Mouse (Mus musculus) lung, postnatal 4 days (tissue): ENCODE measurements around the gene Gm2174.
A peak's percentile ranks its signal among the peaks of the same experiment; 100 is the strongest.

Experiments used
- DNase-seq, 2 experiments: peaks; one replicate each; pipeline ENCODE4 v3.0.0; 2021

The Gm2174 gene

DNA sequence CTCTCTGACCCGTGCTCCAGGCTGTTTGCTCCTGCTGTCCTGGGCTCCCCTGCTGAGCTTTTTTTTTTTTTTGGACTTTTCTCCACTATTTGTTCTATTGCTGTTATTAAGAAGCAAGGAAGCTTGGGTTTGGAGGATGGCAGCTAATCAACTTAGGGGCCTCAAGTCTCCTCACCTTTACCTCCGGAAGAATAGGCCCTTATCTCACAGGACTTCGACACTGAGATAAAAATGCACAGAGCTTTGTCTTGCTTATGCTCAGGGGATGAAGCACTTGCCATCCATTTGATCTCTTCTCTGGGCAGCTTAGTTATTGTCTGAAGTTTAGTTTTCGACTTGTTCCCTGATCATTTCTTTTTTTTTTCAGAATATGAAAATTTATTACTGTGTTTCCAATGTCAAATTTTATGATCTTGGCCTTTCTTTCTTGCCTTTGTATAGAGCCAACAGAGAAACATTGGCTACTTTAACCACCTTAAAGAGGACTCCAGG lies at the start of gene Gm2174:
Gene Gm2174, plus strand, starts transcription at position 442 of the 492 bp plus-strand sequence.
- no peak for DNase-seq

DNA sequence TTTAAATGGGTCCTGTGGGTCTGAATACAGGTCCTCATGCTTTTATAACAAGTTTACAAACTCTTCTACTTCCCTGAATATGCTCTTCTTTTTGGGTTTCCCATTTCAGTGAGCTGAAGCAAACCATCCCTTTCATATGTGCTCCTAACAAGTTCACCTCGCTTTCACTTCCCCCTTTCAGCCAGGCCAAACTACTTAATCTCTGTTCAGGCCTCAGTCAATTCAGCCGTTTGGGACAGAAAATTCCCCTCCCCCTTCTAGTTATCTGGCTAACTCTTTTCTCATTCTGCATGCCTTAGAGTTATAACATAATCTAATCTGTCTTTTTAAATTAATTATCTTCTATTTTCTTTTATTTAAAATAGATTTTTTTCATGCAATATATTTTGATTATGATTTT lies 43.1 kb upstream of the Gm2174 start:
- no peak for DNase-seq

DNA sequence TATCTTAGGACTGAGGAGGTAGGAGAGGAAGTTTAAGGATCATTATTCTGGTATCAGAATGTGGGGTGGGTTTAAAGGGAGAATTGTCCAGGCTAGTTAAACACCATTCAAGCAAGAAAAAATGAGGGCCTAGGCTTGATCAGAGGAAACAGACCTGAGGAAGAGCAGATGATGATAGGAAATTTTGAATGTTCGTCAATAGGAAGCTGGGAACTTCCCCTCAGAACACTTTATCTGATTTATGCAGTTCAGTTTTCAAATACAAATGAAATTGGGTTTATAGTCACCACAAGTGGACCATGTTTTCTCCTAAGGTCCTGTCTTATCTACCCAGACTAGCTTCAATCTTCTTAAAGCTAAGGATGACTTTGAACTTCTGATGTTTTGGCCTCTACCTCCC lies 42.3 kb upstream of the Gm2174 start:
- DNase-seq, result no peak

DNA sequence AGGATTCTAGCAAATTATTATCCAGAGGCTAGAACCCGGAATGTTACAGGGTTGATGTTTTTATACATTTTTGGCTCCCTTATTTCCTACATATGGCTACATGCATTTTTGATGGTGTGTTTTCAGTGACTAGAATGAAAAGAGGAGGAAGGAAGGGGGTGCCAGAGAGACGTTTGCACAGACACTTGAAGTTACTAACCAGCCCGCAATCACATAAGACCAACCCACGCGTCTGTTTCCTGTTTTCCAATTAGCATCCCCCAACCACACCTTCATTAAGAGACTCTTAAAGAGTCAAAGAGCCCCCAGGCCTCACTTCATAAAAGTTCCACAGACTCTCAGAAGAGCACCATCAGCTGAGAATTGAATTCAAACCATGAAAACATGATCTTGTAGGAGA lies 41.6 kb upstream of the Gm2174 start:
- no peak for DNase-seq

DNA sequence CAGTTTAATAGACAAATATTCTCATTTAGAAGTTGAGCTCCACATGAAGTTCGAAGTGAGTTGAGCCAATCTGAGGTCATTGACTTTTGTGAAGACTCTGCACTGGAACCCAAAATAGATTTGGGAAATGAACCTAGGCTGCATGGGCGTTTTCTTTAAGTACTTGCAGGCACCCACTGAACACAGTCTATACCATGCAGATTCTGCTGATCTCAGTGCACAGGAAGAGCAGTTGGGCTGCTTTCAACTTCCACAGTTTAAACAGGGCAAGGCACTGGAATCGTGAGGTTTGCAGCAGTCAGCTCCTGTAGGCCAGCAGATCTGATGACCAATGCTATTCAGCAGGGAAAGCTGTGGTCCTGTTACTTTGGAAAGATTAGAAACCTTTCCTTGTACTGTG lies 31.5 kb upstream of the Gm2174 start:
- DNase-seq, result no peak

DNA sequence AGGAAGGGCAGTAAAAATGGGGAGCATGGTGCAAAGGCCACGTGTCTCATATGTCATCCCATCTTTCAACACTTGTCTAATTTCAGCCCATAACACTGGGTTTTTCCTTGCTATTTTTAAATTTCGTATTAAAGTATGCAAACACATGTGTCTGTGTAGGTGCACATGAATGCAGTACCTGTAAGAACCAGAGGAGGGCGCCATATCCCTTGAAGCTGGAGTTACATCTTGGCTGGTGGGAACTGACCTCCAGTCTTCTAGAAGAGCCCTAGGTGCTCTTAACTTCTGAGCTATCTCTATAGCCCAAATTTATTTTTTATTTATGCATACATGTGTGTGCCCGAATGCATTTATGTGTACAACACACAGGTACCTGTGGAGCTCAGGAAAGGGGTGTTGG lies 30.2 kb upstream of the Gm2174 start:
- DNase-seq, result no peak

DNA sequence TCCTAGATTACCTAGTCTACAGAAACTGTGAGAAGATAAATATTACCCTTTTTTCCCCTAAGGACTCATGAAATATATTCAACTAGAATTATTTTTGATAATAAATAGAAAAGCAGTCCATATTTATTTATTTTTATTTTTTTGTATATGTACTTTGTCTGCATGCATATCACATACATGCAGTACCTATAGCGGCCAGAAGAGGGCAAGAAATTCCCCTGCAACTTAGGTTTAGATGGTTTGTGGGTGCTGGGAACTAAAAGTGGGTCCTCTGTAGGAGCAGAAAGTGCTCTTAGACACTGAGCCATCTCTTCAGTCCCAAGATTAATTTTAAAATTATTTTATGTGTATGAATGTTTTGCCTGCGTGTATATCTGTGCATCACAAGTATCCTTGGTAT lies 17.2 kb upstream of the Gm2174 start:
- no peak for DNase-seq

DNA sequence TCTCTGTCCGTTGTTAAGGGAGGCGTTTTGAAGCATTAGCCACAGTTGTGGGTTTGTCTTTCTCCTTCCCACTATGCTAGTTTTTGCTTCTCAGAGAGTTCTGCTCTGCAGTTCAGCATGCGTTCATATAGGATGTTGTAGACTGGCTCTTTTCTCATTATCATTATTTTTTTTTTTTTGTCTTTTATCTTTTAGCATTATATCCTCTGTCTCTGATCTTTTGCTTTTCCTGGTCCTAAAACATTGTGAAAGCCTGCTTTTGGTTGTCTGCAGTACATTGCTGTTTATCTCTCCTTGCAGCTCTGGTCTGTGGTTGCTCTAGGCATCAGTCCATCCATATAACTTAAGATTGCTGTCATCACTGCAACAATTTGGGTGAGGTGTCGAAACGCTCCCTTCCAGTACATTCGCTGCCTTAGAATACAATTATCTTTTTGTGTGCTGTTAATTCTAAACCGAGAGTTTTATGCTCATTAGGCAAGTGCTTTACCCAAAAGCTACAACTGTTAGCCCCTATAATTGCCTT lies 11.9 kb upstream of the Gm2174 start:
- no peak for DNase-seq

DNA sequence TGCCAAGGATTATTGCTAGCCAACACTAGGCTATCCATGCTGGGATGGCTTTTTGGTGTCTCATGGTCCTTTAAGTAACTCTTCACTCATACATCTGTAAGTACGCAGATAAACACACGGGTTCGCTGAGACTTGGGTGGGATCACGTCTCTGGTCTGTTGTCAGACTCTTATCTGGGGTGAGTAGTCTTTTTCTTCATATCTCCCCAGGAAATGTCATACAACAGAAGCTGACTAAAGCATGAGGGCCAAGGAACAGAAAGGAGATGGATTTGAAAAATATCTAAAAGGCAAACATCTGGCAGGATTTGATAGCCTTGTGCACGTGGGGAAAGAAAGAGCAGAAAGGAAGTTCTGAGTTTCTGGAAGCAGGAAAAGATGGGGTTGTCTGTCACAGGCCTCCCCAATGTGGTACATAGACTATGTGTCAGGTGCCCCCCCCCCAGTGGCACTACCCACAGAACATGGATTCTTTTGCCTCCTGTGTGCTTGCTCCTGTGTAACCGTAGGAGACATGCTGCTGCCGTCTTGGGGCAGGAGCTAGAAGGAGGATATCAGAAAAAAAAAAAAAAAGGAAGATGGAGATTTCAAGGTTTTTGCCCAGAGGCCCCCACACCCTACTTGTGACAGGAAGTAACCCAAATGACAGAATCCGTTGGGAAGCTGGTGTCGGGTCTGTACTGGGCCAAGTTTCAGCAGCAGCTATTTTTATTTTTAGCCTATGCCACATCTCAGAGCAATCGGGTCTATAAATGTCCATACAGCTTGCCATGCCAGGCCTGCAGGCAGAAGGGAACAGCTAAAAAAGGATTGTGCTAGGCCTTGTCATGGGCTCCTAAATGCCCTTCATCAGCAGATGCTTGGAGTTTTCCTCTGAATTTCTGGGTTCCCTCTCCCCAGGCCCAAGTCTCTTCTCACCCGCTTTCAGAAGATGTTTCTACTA lies 1.0 kb upstream of the Gm2174 start:
- no peak for DNase-seq

DNA sequence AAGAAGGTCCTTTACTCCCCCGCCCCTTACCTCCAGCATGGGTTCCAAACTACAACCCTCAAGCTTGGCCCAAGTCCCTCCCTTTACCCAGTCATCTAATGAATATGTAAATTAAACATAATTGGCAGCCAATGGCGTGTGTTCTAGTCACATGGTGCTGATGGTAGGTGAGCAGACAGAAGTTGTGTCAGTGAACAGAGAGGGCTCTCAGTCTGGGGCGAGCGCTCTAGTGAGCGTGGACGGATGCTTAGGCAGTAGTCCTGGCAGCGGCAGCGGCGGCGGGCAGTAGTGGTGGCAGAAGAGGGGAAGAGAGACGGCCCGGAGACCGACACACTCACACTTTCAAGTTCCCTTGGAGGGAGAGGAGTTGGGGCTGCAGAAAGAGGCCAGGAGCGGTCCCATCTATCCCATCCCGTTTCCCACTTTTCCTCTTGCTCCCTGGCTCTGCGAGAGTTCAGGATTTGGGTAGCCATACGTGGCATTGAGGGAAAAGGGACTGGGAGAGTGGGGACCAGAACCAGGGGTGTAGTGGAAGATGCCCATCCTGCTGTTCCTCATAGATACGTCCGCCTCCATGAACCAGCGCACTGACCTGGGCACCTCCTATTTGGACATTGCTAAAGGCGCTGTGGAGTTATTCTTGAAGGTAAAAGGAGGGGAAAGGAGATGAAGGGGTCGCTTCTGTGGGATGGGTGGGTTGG lies 7.1 kb downstream of the Gm2174 start, which contains the start of gene Ints6l:
Gene Ints6l, plus strand, starts transcription at position 187 of the 701 bp plus-strand sequence.
- DNase-seq, result peak; percentile 77 to 84

DNA sequence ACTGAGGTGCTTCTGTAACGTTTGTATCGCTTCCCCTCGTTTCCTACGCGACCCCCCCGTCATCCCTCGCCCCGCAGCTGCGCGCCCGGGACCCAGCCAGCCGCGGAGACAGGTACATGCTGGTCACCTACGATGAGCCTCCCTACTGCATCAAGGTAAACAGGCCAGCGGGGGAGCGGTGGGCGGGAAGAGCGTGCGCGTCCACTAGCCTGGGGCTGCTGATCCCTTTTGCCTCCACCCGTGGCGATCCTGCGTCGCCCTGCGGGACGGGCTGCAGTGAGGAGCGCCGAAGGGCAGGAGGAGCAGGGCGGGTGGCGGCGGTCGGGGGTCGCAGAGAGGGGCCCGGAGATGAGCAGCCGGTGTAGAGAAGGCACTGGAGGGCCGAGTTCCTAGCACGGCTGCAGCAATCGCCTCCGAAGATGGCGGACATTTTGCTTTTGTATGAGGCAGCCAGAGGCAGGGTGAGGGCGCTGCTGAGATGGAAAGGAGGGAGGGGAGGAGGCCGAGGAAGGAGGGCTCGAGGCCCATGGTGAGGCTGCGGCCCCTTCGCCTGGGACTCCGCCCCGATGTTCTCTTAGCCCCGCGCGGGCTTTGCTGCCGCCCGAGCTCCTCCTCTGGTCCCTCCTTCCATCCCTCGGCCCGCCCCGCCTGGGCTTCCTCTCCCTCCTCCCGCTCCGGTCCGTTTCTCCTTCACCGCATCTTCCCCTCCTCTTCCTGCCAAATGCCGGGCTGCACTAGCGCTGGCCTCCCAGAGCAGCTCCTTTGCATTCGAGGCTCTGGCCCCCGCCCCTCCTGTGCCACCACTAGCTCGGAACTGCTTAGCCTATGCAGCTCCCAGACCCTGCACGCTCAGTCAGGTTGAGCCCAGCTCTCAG lies 7.8 kb downstream of the Gm2174 start:
- DNase-seq, result peak; percentile 91 to 95

DNA sequence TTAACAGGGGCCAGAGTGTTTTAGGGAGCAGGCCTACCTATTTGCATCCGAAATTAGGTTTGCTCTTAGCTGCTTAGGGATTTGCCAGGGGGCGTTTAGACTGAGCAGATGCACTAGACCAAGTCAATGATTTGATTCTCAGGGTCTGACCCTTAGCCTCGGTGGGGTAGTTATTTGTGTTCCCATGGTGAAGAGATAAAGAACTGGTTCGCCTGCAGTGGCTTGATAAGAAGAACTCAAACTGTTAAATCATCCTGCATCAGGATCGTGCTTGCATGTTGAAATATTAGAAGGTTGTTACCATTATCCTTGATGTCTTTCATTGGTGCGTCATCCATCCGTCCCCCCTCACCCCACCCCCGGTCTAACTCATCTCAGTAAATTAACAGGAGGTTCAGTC lies 8.6 kb downstream of the Gm2174 start:
- DNase-seq, result no peak

DNA sequence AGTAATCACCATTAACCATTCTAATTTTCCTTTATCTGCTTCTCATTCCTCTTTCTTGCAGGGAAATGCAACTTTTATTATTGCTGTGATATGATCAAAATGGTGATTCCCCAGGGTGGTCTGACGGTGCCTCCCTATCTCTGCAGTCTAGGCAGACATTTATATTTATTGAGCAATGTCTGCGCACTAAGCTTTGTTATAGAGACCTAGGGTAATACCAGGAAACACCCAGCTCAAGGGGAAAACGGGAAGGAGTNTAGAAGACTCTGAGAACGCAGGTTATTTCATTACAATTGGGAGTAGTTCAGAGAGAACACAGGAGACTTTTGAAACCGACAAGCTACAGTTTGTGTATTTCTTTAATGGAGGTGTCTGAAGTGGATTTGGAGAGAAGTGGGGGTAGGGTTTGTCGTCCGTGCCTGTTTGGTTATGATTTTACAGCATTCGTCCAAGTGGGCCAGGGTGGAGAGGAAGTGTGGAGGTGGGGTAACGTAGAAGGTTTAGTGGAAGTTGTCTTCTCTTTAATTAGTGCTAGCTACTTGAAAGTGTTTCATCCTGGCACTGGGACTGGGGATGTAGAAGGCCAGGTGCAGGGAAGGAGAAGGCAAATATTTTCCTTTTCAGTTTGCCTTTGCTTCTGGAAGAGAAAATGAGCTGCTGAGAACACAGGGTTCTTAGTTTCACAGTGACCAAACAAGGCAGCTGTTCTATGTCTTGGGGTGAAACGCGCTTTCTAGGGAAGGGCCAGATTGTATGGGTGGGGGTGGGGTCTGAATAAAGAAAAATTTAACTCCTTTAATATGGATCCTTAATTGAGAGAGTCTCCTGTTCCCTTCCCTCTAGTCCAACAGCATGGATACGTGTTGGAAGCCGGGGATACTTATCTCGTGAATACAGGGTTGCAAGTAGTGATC lies 14.5 kb downstream of the Gm2174 start:
- DNase-seq, result peak; percentile 21 to 22

DNA sequence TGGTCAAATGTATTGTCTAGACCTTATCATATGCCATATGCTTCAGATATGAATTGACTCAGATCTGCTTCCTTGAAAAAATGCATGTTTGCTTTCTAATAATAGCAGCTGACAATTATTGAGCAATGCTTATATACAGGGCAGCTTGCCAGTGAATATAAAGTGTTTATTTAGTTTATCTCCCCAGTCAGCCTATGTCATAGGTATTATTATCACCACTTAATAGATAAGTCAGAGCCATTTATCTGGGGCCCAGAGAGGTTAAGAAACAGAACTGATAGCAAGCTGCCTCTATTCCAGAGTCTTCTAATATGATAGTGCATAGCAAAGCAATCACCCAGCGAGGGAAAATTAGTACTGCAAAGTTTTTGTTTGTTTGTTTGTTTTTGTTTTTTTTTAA lies 17.1 kb downstream of the Gm2174 start:
- DNase-seq, result no peak

DNA sequence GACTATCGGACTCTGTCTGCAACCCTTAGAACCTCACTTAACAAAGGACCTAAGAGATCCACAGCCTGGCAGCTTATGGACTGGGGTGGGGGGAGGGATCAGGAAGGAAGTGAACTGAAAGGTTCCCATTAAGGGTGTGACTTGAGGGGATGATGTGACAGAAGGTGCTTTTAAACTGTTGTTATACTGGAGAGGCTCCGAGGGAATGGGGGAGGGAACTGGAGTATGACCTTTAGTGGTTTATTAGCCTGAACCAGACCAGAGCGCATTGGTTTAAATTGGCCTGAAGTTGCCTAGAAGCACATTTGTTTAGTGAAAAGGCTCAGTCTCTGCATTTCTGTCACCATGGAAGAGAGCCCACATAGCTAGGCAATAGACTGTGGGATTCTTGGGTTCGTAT lies 19.9 kb downstream of the Gm2174 start:
- no peak for DNase-seq

DNA sequence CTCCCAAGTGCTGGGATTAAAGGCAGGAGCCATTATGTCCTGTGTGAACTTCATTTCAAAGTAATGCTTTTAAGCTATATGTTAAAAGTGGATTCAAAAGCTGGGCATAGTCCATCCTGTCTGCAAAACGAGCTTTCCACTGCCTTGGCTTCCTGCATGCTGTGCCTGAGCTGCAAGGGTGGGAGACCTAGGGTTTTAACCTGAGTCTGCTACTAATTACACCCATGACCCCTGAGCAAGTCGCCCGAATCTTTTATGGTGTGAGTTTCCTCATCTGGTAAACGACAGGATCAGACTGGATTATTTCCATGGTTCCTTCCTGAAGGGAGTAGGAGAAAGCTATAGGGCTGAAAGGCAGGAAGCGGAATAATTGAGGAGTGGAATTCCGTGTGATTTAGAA lies 20.7 kb downstream of the Gm2174 start:
- no peak for DNase-seq

DNA sequence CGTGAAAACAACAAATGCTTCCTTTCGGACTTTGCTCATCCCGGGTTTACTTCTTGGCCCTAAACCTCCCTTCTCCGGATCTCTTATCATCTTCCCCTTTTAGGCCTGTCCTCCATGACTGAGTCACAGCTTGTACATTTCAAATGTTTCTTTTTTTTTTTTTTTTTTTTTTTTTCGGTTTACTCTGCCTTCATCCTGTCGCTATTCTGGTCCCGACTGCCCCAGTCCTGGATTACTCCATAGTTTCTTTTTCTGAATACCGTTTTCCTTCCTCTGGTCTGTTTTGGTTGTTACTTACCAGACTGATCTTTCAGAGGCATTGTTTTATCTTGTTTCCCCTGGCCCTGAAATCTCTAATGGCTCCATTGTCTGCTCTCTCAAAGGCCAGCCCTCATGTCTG lies 26.3 kb downstream of the Gm2174 start:
- no peak for DNase-seq

DNA sequence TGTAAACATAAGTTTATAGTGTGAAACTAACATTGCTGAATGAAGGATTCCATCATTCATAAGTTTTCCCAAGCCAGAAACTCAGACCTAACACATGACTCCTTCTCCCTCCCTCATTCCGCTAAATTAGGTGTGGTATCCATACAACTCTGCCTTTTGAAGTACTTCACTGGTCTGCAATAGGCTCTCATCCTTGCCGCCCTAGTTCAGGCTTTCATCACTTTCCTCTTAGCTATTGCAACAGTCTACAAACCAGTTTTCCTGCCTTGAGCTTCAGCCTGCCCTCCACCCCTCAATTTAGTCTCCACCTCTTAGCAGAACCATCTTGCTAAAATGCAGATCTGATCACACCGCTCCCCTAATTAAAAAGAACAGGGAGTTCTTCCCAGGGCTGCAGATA lies 29.8 kb downstream of the Gm2174 start:
- DNase-seq, result peak in 1 of 2 experiments; percentile 19

DNA sequence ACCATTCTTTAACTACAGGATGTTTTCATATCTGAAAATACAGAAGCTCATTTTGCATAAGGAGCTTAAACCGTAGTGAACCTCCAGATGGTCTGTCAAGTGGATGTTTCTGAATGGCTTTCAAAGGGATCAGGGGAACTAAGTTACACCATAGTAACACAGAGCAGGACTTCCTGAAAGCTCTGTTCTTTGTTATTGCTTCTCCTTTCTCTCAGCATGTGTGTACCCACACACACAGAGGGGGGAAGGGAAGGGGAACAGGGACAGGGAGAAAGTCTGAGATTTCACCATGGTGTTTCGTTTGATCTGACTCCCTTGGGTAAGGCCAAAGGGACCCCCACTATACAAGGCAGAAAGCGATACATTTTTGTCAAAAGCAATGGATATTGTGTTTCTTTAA lies 34.1 kb downstream of the Gm2174 start:
- DNase-seq, result no peak

DNA sequence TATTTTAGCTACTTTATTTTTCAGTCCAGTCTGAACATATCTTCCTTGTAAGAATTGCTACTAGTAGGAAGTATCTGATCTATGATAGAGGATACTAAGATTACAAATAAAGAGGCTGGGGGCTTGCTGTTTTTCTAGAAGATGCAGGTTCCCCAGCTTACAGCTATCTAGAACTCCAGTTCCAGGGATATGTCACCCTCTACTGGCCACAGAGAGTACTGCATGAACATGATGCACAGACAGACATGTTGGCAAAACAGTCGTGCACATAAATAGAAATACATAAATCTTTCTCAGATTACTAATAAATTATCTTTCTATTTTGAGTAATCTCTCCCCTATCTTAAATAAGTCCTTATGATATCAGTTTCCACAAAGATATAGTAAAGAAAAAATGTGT lies 42.0 kb downstream of the Gm2174 start:
- DNase-seq, result peak in 1 of 2 experiments; percentile 78

DNA sequence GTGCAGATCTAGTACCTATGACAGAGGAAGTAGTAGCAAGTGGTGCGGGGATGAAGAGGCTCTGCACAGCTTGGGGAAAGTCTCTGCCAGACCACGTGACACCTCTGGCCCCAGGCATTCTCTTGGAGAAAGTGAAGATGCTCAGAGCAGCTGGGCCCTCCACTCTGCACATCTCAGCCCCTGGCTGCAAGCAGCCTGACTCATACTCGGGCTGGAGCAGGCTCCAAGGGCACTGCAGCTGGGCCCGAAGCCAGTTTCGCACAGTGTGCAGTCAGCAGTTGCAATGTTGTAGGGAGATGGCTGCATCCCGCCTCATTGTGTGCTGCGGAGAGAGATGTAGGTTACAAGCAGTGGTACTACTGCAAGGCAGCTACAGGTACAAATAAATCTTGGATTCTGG lies 49.5 kb downstream of the Gm2174 start:
- DNase-seq, result no peak
